Mouse (Mus musculus): ENCODE results near the gene Zfp771. TPM values are rescaled to one million over a fixed set of nuclear protein-coding genes. Genes with fewer than 3 reads are reported as not detected.

The Zfp771 gene
- polyA plus RNA-seq (2012; rRNA removed; ENCODE audit: low replicate concordance): 43.2 and 112 TPM in 2 replicates

GRCm38 (mm10) chr7:127243870-127244657 lies at the start of gene Zfp771:
TSS of gene Zfp771 (plus strand) at chr7:127244274.

GRCm38 (mm10) chr7:127195544-127196295 lies 48.4 kb upstream of the Zfp771 start, which contains the start of gene Cd2bp2:
TSS of gene Cd2bp2 (minus strand) at chr7:127196050.

GRCm38 (mm10) chr7:127208295-127208552 lies 35.9 kb upstream of the Zfp771 start, which contains the start of gene Tbc1d10b:
TSS of gene Tbc1d10b (minus strand) at chr7:127208468.

GRCm38 (mm10) chr7:127208553-127209438 lies 35.3 kb upstream of the Zfp771 start, which contains the start of gene Mylpf:
TSS of gene Mylpf (plus strand) at chr7:127208890.

GRCm38 (mm10) chr7:127232622-127233367 lies 11.3 kb upstream of the Zfp771 start, which contains the start of the genes Zfp553 and Sept1:
TSS of gene Zfp553 (plus strand) at chr7:127233061.
TSS of gene Sept1 (minus strand) at chr7:127233130.

GRCm38 (mm10) chr7:127260309-127261111 lies 16.4 kb downstream of the Zfp771 start, which contains the start of gene Dctpp1:
TSS of gene Dctpp1 (minus strand) at chr7:127260709.

GRCm38 (mm10) chr7:127273925-127274789 lies 30.1 kb downstream of the Zfp771 start, which contains the start of gene Sephs2:
TSS of gene Sephs2 (minus strand) at chr7:127274055.

GRCm38 (mm10) chr7:127296098-127296497 lies 52.0 kb downstream of the Zfp771 start, which contains the start of gene Itgal:
TSS of gene Itgal (plus strand) at chr7:127296260.

Other genes with a start within 250 kb of the Zfp771 start
- gene Mvp, start 229.7 kb upstream of the Zfp771 start, polyA plus RNA-seq (2012; rRNA removed; ENCODE audit: low replicate concordance): 93.7 and 103 TPM in 2 replicates
- gene Pagr1b, start 227.8 kb upstream of the Zfp771 start, polyA plus RNA-seq (2012; rRNA removed; ENCODE audit: low replicate concordance): 5.3 and 7.1 TPM in 2 replicates
- gene Pagr1a, start 226.9 kb upstream of the Zfp771 start, polyA plus RNA-seq (2012; rRNA removed; ENCODE audit: low replicate concordance): 2.6 and 5.8 TPM in 2 replicates
- 25.7 and 62.7 TPM in 2 replicates for gene Gm42742, start 223.2 kb upstream of the Zfp771 start, polyA plus RNA-seq (2012; rRNA removed; ENCODE audit: low replicate concordance)
- gene Prrt2, start 223.1 kb upstream of the Zfp771 start, polyA plus RNA-seq (2012; rRNA removed; ENCODE audit: low replicate concordance): 17.9 and 35.3 TPM in 2 replicates
- gene Maz, start 217.2 kb upstream of the Zfp771 start, polyA plus RNA-seq (2012; rRNA removed; ENCODE audit: low replicate concordance): 90.8 and 204 TPM in 2 replicates
- 2.1 and 9.3 TPM in 2 replicates for gene Kif22, start 201.8 kb upstream of the Zfp771 start, polyA plus RNA-seq (2012; rRNA removed; ENCODE audit: low replicate concordance)
- gene Zg16, start 156.9 kb upstream of the Zfp771 start, polyA plus RNA-seq (2012; rRNA removed; ENCODE audit: low replicate concordance): 0.37 and 0.99 TPM in 2 replicates
- gene AI467606, start 152.9 kb upstream of the Zfp771 start, polyA plus RNA-seq (2012; rRNA removed; ENCODE audit: low replicate concordance): 9.6 and 14.6 TPM in 2 replicates
- gene Qprt, start 122.0 kb upstream of the Zfp771 start, polyA plus RNA-seq (2012; rRNA removed; ENCODE audit: low replicate concordance): 1.3 and 3.4 TPM in 2 replicates
- gene Spn, start 106.5 kb upstream of the Zfp771 start, polyA plus RNA-seq (2012; rRNA removed; ENCODE audit: low replicate concordance): 2.4 and 3.1 TPM in 2 replicates
- 26.3 and 45.0 TPM in 2 replicates for gene Cd2bp2, start 48.2 kb upstream of the Zfp771 start, polyA plus RNA-seq (2012; rRNA removed; ENCODE audit: low replicate concordance)
- 29.5 and 47.5 TPM in 2 replicates for gene Tbc1d10b, start 35.8 kb upstream of the Zfp771 start, polyA plus RNA-seq (2012; rRNA removed; ENCODE audit: low replicate concordance)
- gene Mylpf, start 35.4 kb upstream of the Zfp771 start, polyA plus RNA-seq (2012; rRNA removed; ENCODE audit: low replicate concordance): 1.3 and 1.5 TPM in 2 replicates
- 5.3 and 22.2 TPM in 2 replicates for gene Zfp553, start 11.2 kb upstream of the Zfp771 start, polyA plus RNA-seq (2012; rRNA removed; ENCODE audit: low replicate concordance)
- 18.4 and 23.6 TPM in 2 replicates for gene Sept1, start 11.1 kb upstream of the Zfp771 start, polyA plus RNA-seq (2012; rRNA removed; ENCODE audit: low replicate concordance)
- 47.0 and 71.1 TPM in 2 replicates for gene Dctpp1, start 16.4 kb downstream of the Zfp771 start, polyA plus RNA-seq (2012; rRNA removed; ENCODE audit: low replicate concordance)
- 30.3 and 33.1 TPM in 2 replicates for gene Sephs2, start 29.8 kb downstream of the Zfp771 start, polyA plus RNA-seq (2012; rRNA removed; ENCODE audit: low replicate concordance)
- gene Itgal, start 52.0 kb downstream of the Zfp771 start, polyA plus RNA-seq (2012; rRNA removed; ENCODE audit: low replicate concordance): 5.0 and 11.6 TPM in 2 replicates
- 24.9 and 37.2 TPM in 2 replicates for gene Zfp768, start 101.3 kb downstream of the Zfp771 start, polyA plus RNA-seq (2012; rRNA removed; ENCODE audit: low replicate concordance)
- gene Zfp747, start 131.8 kb downstream of the Zfp771 start, polyA plus RNA-seq (2012; rRNA removed; ENCODE audit: low replicate concordance): 5.7 and 10.7 TPM in 2 replicates
- 2.8 and 5.8 TPM in 2 replicates for gene 9130019O22Rik, start 142.9 kb downstream of the Zfp771 start, polyA plus RNA-seq (2012; rRNA removed; ENCODE audit: low replicate concordance)
- gene E430018J23Rik, start 149.4 kb downstream of the Zfp771 start, polyA plus RNA-seq (2012; rRNA removed; ENCODE audit: low replicate concordance): 4.3 and 9.6 TPM in 2 replicates
- 5.8 and 8.7 TPM in 2 replicates for gene Zfp764, start 162.5 kb downstream of the Zfp771 start, polyA plus RNA-seq (2012; rRNA removed; ENCODE audit: low replicate concordance)
- gene Zfp688, start 177.8 kb downstream of the Zfp771 start, polyA plus RNA-seq (2012; rRNA removed; ENCODE audit: low replicate concordance): 17.0 and 24.9 TPM in 2 replicates
- 2.5 and 5.1 TPM in 2 replicates for gene Zfp689, start 204.9 kb downstream of the Zfp771 start, polyA plus RNA-seq (2012; rRNA removed; ENCODE audit: low replicate concordance)
- 65.7 and 102 TPM in 2 replicates for gene Prr14, start 215.3 kb downstream of the Zfp771 start, polyA plus RNA-seq (2012; rRNA removed; ENCODE audit: low replicate concordance)
- gene Fbrs, start 234.9 kb downstream of the Zfp771 start, polyA plus RNA-seq (2012; rRNA removed; ENCODE audit: low replicate concordance): 20.0 and 36.9 TPM in 2 replicates

Measured in subcutaneous adipose tissue, adult 2 months (tissue).